In genomic region chr12:38793697-38794096, GRCm38 (mm10) we compare ENCODE assay signal across 15 mouse cellular contexts. TPM values are rescaled to one million over a fixed set of nuclear protein-coding genes. Genes with fewer than 3 reads are reported as not detected.
DNase-seq lines count a peak whose midpoint lies in the region; ATAC-seq lines count a peak whose summit lies in the region.
"Had no signal": no experiment of that assay in that cellular context is flagged by ENCODE, and none has a peak within 500 bp of the region (broad histone marks: within the 10 kb centered on the region; RNA-seq: fewer than 3 reads in every experiment).

No protein-coding gene starts in this region.

- H3K4me1 ChIP-seq in kidney, embryonic 15.5 days, result peaks cover 15% of the 10 kb centered on the region
- H3K4me1 ChIP-seq: hindbrain, embryonic 10.5 days had no signal

- H3K27ac ChIP-seq in kidney, embryonic 15.5 days, result no peak overlapping the region
- H3K27ac ChIP-seq: forebrain, embryonic 13.5 days; hindbrain, embryonic 10.5 days had no signal

- ATAC-seq in kidney, embryonic 15.5 days (replicated peaks; ENCODE audit: low FRiP score), result peak; percentile 87
- ATAC-seq: forebrain, embryonic 13.5 days; midbrain, embryonic 16.5 days had no signal

- H3K36me3 ChIP-seq in kidney, embryonic 15.5 days, result no peaks in the 10 kb centered on the region
- H3K36me3 ChIP-seq: hindbrain, embryonic 10.5 days had no signal

- WGBS in kidney, embryonic 15.5 days, result 18% methylated on average over 2 of the region's 2 CpGs

- H3K27me3 ChIP-seq in kidney, embryonic 15.5 days, result no peaks in the 10 kb centered on the region
- H3K27me3 ChIP-seq: forebrain, embryonic 13.5 days had no signal

- H3K4me3 ChIP-seq in kidney, embryonic 15.5 days (replicated peaks), result no peak overlapping the region
- H3K4me3 ChIP-seq: forebrain, embryonic 13.5 days; hindbrain, embryonic 10.5 days had no signal

- DNase-seq in heart, adult 18-20 months, result peak; percentile 9 to 15
- DNase-seq in heart, adult 8-10 months (ENCODE audit: low spot score), result no peak
- peak; percentile 51 for DNase-seq in retina, postnatal 1 day
- DNase-seq in retina, embryonic 14.5 days (ENCODE audit: low spot score), result no peak
- no peak for DNase-seq in left cerebral cortex, postnatal 10 days (ENCODE audit: extremely low spot score in 1 of 2, low spot score in 2 of 2)
- no peak for DNase-seq in left cerebral cortex, postnatal 25 days (ENCODE audit: low spot score in 2 of 2)
- DNase-seq: adrenal gland, adult 8-10 months; cerebellum, adult 18-20 months; gastrocnemius, postnatal 36 days; lung, postnatal 10 days; thymus, adult 18-20 months had no signal

- no peak overlapping the region for H3K4me2 ChIP-seq in kidney, embryonic 15.5 days
- H3K4me2 ChIP-seq: forebrain, embryonic 13.5 days had no signal

- H3K9me3 ChIP-seq in kidney, embryonic 15.5 days (replicated peaks), result no peaks in the 10 kb centered on the region
- H3K9me3 ChIP-seq: forebrain, embryonic 13.5 days; hindbrain, embryonic 10.5 days had no signal

- H3K9ac ChIP-seq in kidney, embryonic 15.5 days, result no peak overlapping the region
- H3K9ac ChIP-seq: forebrain, embryonic 13.5 days had no signal

- intact Hi-C loops in left cerebral cortex, postnatal 10 days (cut with DNase I), result no loop called here
- intact Hi-C loops in left cerebral cortex, postnatal 25 days (cut with DNase I), result no loop called here

RNA-seq across cellular contexts. Expression of gene Etv1, which starts 14.5 kb away (rescaled TPM):
- total RNA-seq in heart, adult 18-20 months (2021), result 1 to 10 TPM; 9.6 to 9.8 TPM
- 10 to 100 TPM in 2 of 4 experiments, 1 to 10 TPM in 2; 7.4 to 10.9 (median 9.3) TPM for total RNA-seq in heart, adult 8-10 months (2022)
- polyA plus RNA-seq in kidney, embryonic 15.5 days (2015; fragmentation: Nextera tagmentation; extraction: Ambion mirVana), result 12.7 and 17.3 TPM in 2 replicates
- total RNA-seq in left cerebral cortex, postnatal 10 days (2021), result 10 to 100 TPM; 64.3 to 67.3 TPM
- 10 to 100 TPM; 62.2 to 74.8 TPM for total RNA-seq in left cerebral cortex, postnatal 25 days (2021)

Comparison
In these comparisons a context has a peak if more than half of its experiments do, and no peak if none do; other contexts are left out.
1. DNase-seq: peak in heart, adult 18-20 months (2 of 2) and retina, postnatal 1 day (single experiment); none in heart, adult 8-10 months (single experiment), retina, embryonic 14.5 days (single experiment), left cerebral cortex, postnatal 10 days (0 of 2) and left cerebral cortex, postnatal 25 days (0 of 2).
2. RNA of gene Etv1, which starts 14.5 kb away (total RNA-seq): 62.2 to 74.8 TPM in left cerebral cortex, postnatal 25 days and 64.3 to 67.3 TPM in left cerebral cortex, postnatal 10 days; 7.4 to 10.9 TPM in heart, adult 8-10 months and 9.6 to 9.8 TPM in heart, adult 18-20 months; every median in the first group is over 4 times any median in the second.